Mouse (Mus musculus) cerebellum, adult 2 months (tissue): ENCODE results near the gene Dok5.

Experiments
- CTCF ChIP-seq: fragments of 200-500 bp; IDR thresholded peaks from 2 replicates; pipeline ENCODE4 v1.5.1; 2011; ENCODE audit warnings: low read depth, mild to moderate bottlenecking, control low read depth, low read length, moderate library complexity, borderline replicate concordance; ENCODE audit not compliant: insufficient read depth
- POLR2A ChIP-seq: fragments of 200-500 bp; IDR thresholded peaks from 2 replicates; pipeline ENCODE4 v1.6.1; 2011; ENCODE audit warnings: low read length, control low read depth, borderline replicate concordance; ENCODE audit not compliant: insufficient read depth

DNA sequence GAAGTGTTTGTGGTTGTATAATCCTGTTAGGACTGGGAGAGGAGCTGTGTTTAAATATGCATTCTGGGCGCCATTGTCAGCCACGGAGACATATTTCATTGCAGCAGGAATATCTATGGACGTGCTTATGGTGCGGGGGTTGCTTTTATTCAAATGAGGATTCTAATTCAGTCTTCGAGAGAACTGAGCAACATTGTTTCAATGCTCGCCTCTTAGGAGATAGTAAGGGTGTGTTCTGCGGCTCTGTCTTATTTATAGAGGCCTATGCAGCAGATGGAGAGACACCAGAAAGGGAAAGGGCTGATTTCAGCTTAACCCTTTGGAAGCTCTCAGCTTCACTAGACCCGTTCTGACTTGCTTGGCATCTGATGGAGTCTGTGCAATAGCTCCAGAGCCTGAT is 35.6 kb downstream of the Dok5 start:
- TF ChIP-seq CTCF (no peak), POLR2A (no peak)
